Mouse (Mus musculus): ENCODE data around the gene Arrdc2. TPM values are rescaled to one million over a fixed set of nuclear protein-coding genes. Genes with fewer than 3 reads are reported as not detected.

Arrdc2 gene
- total and polyA plus RNA-seq, 3 experiments, result 13.1 to 22.5 TPM; not detected in 1

- no peak for TF ChIP-seq UBTF (IDR thresholded peaks at IDR 0.05; ENCODE audit: borderline replicate concordance, insufficient read depth, low read depth, low read length)
- TF ChIP-seq USF1 (IDR thresholded peaks at IDR 0.05; ENCODE audit: low read depth, low read length), result no peak
- TF ChIP-seq NRF1 (IDR thresholded peaks at IDR 0.05; ENCODE audit: insufficient read depth, low read depth, low read length, poor library complexity, severe bottlenecking), result peak; percentile 78
- no peak for TF ChIP-seq GATA1 (IDR thresholded peaks at IDR 0.05; ENCODE audit: low read depth, low read length)
- peak; percentile 65 for TF ChIP-seq ZC3H11A (IDR thresholded peaks at IDR 0.05; ENCODE audit: low read depth, low read length)
- TF ChIP-seq E2F4 (IDR thresholded peaks at IDR 0.05; ENCODE audit: borderline replicate concordance, low read depth, low read length), result no peak
- no peak for TF ChIP-seq MAX (IDR thresholded peaks at IDR 0.05; ENCODE audit: low read length)
- peak; percentile 29 to 37; a peak in 1 of 4 replicates for TF ChIP-seq POLR2A (IDR thresholded peaks at IDR 0.05; ENCODE audit: control insufficient read depth in 1 of 2, insufficient read depth in 1 of 2, low read depth in 1 of 2, low read length in 2 of 2, poor library complexity in 1 of 2)
- TF ChIP-seq RCOR1 (IDR thresholded peaks at IDR 0.05; ENCODE audit: low read depth, low read length), result peak; percentile 91
- TF ChIP-seq JUND (IDR thresholded peaks at IDR 0.05; ENCODE audit: low read depth, low read length), result no peak
- TF ChIP-seq MAZ (IDR thresholded peaks at IDR 0.05; ENCODE audit: low read depth, low read length), result peak; percentile 84
- TF ChIP-seq CTCF (IDR thresholded peaks at IDR 0.05 in 2 of 3, conservative IDR thresholded peaks at IDR 0.05 in 1 of 3; ENCODE audit: control insufficient read depth in 1 of 3, insufficient read depth in 1 of 3, low read depth in 2 of 3, low read length in 3 of 3, poor library complexity in 1 of 3, severe bottlenecking in 1 of 3), result peak; percentile 80 to 97 (median 95)
- no peak for TF ChIP-seq EP300 (IDR thresholded peaks at IDR 0.05; ENCODE audit: low read depth in 1 of 2, low read length in 2 of 2)
- peak; percentile 79 for TF ChIP-seq SMC3 (IDR thresholded peaks at IDR 0.05; ENCODE audit: low read depth, low read length)
- peak; percentile 83 for TF ChIP-seq RAD21 (IDR thresholded peaks at IDR 0.05; ENCODE audit: low read depth, low read length)
- TF ChIP-seq ETS1 (IDR thresholded peaks at IDR 0.05; ENCODE audit: low read depth, low read length), result peak; percentile 20; the same call in 1 of the 2 replicates
- no peak for TF ChIP-seq CHD1 (IDR thresholded peaks at IDR 0.05; ENCODE audit: low read depth, low read length)
- no peak for TF ChIP-seq USF2 (IDR thresholded peaks at IDR 0.05; ENCODE audit: borderline replicate concordance in 1 of 2, insufficient read depth in 1 of 2, low read depth in 1 of 2, low read length in 2 of 2)
- TF ChIP-seq CHD2 (IDR thresholded peaks at IDR 0.05; ENCODE audit: low read length), result no peak
- no peak for TF ChIP-seq ZNF384 (IDR thresholded peaks at IDR 0.05; ENCODE audit: low read depth, low read length)
- no peak for TF ChIP-seq TAL1 (IDR thresholded peaks at IDR 0.05; ENCODE audit: low read length)
- TF ChIP-seq BHLHE40 (IDR thresholded peaks at IDR 0.05; ENCODE audit: borderline replicate concordance, low read depth, low read length), result no peak
Observed at GRCm38 (mm10) chr8:70873364-70873985, 34.0 kb upstream of the Arrdc2 start, which contains the start of gene Ccdc124 (continued).

GRCm38 (mm10) chr8:70872643-70873363 is 33.3 kb upstream of the Arrdc2 start:
- no peaks in the 10 kb centered on the region for H3K9me3 ChIP-seq (replicated peaks; ENCODE audit: insufficient read depth, low read length)
- TF ChIP-seq ELF1 (IDR thresholded peaks at IDR 0.05; ENCODE audit: low read depth, low read length) (no peak; the same call in 1 of the 2 replicates), UBTF (IDR thresholded peaks at IDR 0.05; ENCODE audit: borderline replicate concordance, insufficient read depth, low read depth, low read length) (peak; percentile 79; the same call in 1 of the 2 replicates), CHD1 (IDR thresholded peaks at IDR 0.05; ENCODE audit: low read depth, low read length) (no peak), MAX (IDR thresholded peaks at IDR 0.05; ENCODE audit: low read length) (0 out of 2 replicates have a peak, but pooled peaks have one; percentile 37), MAFK (IDR thresholded peaks at IDR 0.05; ENCODE audit: borderline replicate concordance, low read depth, low read length) (no peak; the same call in 1 of the 2 replicates), ZNF384 (IDR thresholded peaks at IDR 0.05; ENCODE audit: low read depth, low read length) (no peak), ZKSCAN1 (IDR thresholded peaks at IDR 0.05; ENCODE audit: low read depth, low read length) (peak; percentile 93), TCF12 (IDR thresholded peaks at IDR 0.05; ENCODE audit: low read depth, low read length) (no peak), NELFE (IDR thresholded peaks at IDR 0.05; ENCODE audit: low read depth, low read length) (peak; percentile 79), GATA1 (IDR thresholded peaks at IDR 0.05; ENCODE audit: low read depth, low read length) (no peak), POLR2A (IDR thresholded peaks at IDR 0.05; ENCODE audit: control insufficient read depth in 1 of 2, insufficient read depth in 1 of 2, low read depth in 1 of 2, low read length in 2 of 2, poor library complexity in 1 of 2) (peak; percentile 40 to 77; a peak in 3 of 4 replicates), TBP (IDR thresholded peaks at IDR 0.05; ENCODE audit: low read depth, low read length) (peak; percentile 21; the same call in 1 of the 2 replicates)
- peaks cover 0 to 7% of the 10 kb centered on the region in 2 experiments; a peak in 1 of 4 replicates for H3K4me1 ChIP-seq (ENCODE audit: control insufficient read depth in 1 of 2, insufficient read depth in 2 of 2, low read length in 2 of 2)
- H3K4me3 ChIP-seq (ENCODE audit: control insufficient read depth in 1 of 2, insufficient read depth in 1 of 2, low read depth in 2 of 2, low read length in 2 of 2), result peak overlapping the region; percentile 87 to 97
- H3K27ac ChIP-seq (ENCODE audit: control insufficient read depth, low read depth, low read length), result peak overlapping the region; percentile 94
- peak overlapping the region; percentile 98 for H3K9ac ChIP-seq (ENCODE audit: control insufficient read depth, low read depth, low read length, poor library complexity, severe bottlenecking)
- DNase-seq (ENCODE audit: low read depth, low spot score), result peak; percentile 56
- H3K36me3 ChIP-seq (ENCODE audit: control insufficient read depth in 1 of 2, insufficient read depth in 2 of 2, low read length in 2 of 2), result no peaks in the 10 kb centered on the region
- peaks cover 5% of the 10 kb centered on the region for H3K79me2 ChIP-seq (ENCODE audit: control insufficient read depth, insufficient read depth, low read length, poor library complexity)
- H3K27me3 ChIP-seq (ENCODE audit: control insufficient read depth in 1 of 2, insufficient read depth in 2 of 2, low read length in 2 of 2), result no peaks in the 10 kb centered on the region

All from MEL (cell line).